Mouse (Mus musculus) bone marrow, adult 2 months (tissue): ENCODE results near the gene Tcp10c.
"Not testable (repeated sequence)": the region's sequence is repeated elsewhere in the genome, so short reads cannot be mapped to it uniquely, and the experiment has no call there.

Experiments
- CTCF ChIP-seq: fragments of 200-500 bp; IDR thresholded peaks from 2 replicates; pipeline ENCODE4 v1.5.1; 2011; ENCODE audit warnings: low read length, control low read depth; ENCODE audit not compliant: control insufficient read depth, insufficient read depth
- POLR2A ChIP-seq: fragments of 200-500 bp; IDR thresholded peaks from 2 replicates; pipeline ENCODE4 v1.6.1; 2011; ENCODE audit warnings: low read depth, mild to moderate bottlenecking, control low read depth, low read length, borderline replicate concordance; ENCODE audit not compliant: control insufficient read depth

DNA sequence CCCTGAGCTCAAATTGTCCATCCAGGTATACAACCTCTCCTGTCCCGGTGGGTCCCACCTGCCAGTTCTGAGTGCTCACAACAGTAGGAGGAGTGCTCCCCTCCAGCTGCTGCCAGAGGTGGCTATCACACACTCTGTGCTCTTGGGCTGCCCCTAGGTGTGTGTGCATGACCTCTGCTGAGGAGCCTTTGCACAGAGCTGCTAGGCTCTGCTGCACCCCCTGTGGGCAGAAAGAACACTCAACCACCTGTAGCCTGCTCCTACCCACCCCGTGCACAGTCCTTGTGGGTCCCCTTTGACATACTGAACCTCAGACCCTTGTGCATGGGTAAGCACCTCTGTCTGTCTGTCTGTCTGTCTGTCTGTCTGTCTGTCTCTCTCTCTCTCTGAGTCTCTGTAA lies 8.1 kb downstream of the Tcp10c start:
- not testable (repeated sequence) for TF ChIP-seq POLR2A, CTCF
